Mouse (Mus musculus) T-cell, adult 2 months (primary cell): ENCODE measurements around the gene Pim3.

Experiments
- DNase-seq: peaks from one replicate; pipeline ENCODE4 v3.0.0; 2022; ENCODE audit warnings: low spot score

Pim3 gene

DNA sequence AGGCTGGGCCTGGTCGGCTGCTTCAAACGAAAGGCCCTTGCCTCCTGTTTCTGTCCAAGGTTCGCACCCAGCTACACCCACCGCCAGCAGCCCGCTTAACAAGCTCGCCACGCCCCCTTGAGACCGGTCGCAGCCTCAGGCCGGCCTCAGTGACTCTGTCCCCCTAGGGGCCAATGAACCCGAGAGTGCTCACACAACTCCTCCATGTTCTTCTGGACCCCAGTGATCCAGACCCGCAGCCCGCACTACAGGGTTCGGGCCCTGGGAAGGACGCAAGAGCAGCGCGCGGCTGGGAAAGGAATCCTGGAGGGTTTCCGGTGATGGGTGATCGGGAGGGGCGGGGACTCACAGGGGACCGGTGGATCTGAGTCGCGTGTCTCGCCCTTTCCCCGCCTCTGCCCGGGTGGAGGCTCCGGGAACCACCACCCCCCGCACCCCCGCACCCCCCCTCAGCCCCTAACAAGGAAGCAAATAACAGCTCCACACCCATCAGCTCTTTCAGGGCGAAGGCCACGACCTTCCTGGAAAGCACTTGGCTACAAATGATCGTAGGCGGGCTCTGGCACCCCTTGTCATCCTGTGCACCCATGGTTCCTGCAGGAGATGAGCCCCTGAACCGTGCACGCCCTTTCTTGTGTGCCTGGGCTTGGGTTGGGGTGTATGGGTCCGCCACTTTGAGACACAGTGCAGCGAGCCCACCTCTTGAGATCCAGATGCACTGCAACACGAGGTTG is 24.6 kb upstream of the Pim3 start:
- DNase-seq = peak; percentile 43

DNA sequence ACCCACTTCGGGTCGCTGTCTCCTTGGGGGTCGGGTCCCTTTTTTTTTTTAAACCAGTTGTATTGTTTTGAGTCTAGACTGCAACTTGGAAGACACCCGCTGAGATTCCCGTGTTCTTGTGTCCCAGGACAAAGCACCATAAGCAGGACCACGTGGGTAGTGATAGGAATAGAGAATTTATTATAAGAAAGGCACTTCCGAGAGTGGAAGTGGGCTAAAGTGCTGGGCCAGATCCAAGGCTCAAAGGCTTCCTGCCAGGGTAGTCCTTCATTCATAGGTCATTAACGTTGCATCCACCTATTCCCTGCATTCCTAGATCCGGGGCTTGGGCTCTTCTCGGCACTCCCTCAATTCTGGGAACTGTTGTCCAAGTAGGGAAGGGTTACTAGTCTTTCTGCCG is 24.0 kb upstream of the Pim3 start:
- no peak for DNase-seq

DNA sequence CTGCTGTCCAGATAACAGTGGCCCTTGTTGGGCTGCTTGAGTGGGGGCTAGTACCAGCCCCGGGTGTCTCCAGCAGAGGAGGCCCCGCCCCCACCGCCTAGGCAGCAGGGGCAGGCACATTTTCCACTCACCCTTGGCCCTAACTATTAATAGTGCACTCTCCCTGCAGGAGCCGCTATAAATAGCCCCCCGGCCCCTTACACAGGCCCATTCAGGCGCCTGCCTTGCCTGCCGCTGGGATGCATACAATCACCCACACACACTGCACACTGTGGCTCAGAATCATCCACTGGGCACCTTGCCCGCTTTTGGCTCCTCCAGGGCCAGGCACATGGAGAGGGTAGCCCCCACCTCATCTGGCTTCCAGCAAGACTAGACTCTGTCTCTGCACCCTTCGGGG is 22.7 kb upstream of the Pim3 start:
- DNase-seq = no peak

DNA sequence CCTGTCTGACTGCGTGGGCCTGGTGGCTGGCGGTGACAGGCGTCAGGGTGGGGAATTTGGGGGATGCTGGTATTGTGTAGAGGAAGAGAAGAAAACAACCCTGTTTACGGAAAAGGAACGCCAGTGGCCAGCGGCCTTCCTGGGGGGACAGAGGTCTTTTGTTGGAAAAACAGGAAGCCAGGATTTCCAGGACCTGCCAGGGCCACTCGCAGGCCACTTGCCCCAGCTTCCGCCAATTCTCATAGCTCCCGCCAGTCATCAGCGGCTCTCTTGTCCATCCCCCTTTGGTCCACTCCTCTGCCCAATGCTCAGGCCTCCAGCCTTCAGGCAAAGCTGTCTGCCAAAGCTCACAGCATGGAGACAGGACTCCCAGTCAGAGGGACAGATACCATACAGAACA is 21.9 kb upstream of the Pim3 start:
- no peak for DNase-seq

DNA sequence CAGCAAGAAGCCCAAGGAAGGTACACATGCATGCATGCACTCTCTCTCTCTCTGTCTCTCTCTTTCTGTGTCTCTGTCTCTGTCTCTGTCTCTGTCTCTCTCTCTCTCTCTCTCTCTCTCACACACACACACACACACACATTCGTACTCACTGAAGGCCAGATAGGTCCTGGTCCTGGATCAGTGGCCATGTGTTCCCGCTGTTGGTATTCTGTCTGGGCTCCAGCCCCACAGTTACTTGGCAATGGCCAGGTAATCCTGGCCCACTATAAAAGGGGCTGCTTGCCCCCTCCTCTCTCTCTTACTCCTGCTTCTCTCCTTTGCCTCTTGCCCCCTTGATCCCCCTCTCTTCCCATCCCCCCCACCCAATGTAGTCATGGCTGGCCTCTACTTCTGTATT is 20.8 kb upstream of the Pim3 start:
- no peak for DNase-seq

DNA sequence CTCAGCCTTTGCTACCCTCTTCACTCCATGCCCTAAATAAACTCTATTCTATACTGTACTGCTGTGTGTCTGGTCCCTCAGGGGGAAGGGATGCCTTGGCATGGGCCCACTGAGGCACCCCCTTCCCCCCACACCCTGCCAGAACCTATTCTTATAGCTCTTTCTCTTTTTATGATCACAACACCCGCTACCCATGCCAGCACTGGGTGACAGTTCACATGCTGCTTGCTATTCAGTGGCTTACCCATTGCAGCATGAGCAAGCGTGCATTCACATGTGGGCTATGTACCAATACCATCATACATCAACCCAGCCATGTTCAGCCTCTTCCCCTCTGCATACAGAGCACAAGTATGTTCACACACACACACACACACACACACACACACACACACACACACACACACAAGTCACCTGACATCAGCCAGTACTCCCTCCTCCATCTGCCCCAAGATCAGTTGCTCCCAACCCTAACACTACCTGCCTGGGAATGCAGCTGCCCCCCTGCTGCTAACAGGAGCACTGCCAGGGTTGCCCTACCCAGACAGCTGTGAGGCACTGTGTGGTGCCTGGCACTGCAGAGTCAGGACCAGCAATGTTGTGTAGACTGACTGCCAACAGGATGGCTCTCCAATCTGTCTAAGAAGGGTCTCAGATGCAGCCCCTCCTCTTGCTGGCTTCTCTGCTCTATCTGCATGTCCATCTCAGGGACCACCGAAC is 20.2 kb upstream of the Pim3 start:
- no peak for DNase-seq

DNA sequence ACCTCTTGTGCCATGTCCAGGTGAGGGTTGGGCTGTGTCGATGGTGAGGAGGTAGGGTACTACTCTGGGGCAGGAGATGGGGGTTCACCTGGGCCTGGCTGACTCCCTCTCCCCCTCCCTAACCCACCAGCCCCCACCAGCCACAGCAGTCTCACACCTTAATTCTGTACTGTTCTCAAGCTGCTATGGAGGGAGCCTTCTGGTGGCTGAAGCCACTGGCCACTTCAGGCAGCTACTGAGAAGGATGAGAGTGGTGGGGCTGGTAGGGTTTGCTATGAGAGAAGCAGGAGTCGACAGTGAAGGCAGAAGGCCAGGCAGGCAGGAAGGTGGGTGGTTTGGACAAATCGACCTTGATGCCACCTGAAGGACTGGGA is 19.7 kb upstream of the Pim3 start:
- no peak for DNase-seq

DNA sequence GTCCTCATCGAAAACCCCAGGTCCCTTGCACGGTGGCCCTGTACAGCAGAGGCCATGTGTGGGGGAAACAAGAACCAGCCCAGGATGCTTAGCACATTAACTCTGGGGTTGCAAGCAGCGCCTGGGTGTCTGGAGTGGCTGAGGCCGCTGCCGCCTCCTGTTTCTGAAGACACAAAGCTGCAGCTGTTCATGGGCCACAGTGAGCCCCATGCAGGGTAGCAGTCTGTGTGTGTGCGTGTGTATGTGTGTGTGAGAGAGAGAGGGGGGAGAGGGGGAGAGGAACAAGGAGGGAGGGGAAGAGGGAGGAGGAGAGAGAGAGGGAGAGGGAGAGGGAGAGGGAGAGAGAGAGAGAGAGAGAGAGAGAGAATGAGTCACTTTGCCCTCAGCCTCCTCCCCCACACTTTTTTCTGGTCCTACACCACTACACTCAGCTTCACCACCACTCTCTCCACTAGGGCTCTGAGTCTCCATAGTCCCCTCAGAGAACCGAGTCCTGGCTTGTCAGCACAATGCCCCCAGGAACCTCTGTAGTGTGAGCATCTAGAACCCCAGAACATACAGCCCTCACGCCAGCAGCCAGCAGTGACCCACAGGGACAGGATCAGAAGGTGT is 18.4 kb upstream of the Pim3 start:
- DNase-seq = no peak

DNA sequence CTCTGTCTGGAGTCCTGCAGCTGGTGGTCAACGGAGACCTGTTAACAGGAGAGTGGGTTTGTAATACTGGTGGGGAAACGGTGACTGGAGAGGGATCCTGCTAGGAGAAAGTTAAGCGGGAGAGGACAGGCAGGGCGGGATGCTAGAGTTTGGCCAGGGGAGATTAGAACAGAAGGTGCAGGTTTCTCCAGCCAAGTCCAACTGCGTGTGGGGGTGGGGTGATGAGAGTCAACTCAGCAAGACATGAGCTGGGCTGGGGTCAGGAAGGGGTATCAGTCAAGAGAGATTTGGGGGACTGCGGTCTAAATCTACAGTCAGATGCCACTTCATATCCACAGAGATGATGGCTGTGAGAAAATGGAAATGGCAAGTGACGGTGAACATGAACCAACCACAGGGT is 17.0 kb upstream of the Pim3 start:
- DNase-seq = no peak

DNA sequence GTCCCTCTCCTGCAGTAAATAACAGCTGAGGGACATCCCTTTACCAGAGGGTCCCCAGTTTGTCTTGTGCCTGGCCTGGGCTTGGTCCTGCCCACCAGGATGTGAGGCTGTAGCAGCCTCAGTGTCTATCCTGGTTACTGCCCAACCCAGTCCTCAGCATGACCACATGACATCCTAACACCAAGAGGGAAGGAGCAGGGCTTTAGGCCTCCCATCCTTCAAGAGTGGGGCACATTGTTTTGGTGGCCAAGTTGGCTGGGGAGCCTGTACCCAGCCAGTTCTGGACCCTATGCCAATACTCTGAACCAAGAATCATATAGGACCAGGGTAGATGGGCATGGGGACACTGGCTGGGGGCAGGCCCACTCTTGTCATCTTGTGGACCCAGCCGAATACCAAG is 13.3 kb upstream of the Pim3 start:
- no peak for DNase-seq

DNA sequence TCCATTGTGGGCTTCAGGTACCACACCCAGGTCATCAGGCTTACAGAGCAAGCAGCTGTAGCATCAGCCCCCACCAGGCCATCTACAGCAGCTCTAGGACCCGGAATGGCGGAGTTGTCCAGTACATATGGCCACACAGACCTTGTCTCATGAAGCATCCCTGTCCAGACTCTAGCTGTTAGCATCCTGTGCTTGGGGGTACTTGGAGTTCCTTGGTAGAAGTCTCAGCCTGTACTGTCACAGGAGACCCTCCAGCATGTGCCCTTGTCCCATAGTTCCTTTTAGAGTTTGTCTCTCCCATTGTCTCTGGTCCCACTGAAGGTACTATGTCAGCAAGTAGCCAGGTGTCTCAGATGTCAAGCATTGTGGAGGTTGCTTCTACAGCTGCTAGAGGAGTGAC is 12.4 kb upstream of the Pim3 start:
- DNase-seq = no peak

DNA sequence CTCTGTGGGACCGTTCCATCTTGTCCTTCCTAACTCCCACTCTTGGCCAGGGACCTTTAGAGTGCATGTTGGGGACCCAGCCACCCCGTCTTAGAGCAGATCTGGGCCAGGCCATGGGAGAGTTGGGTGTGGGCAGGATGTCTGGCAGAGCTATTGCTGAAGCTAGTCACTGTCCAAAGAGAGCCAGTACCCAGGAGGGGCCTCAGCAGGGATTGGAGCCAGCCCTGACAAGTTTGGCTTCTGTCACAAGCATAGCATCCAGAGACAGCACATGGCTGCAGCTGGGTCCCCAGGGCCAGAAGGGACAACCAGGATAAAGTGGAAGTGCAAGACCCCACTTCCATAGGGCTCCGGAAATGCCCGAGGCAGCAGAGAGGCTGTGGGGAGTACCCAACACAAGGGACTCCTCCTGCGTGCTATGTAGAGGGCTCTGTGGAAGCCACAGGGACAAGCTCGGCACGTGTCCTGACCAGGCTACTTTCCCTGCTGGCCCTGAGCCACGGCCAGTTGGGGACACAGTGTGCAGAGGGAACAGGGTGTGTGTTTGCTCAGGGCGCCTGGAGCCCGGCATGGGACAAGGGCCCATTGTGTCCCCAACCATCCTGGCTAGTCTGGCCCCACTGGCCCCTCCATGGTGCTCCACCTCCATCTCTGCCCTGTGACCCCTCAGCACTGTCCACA is 11.7 kb upstream of the Pim3 start:
- DNase-seq = no peak

DNA sequence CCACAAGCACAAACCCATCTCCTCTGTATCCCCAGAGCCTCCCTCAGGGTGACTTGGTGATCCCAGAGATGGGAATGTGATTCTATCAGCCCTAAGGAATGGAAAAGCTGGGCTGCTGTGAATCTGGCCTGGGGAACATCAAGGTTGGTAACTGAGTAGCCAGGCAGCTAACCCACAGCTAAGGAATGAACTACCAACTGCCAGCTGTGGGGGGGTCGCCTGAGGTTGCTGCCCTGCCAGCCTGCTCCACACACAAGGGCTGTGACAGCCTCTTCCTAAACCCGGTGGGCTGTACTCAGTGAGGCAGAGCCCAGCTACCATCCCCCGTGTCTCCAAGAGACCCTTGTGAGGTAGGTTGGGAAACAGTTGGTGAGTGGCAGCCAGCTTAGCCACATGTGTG is 10.9 kb upstream of the Pim3 start:
- DNase-seq = no peak

DNA sequence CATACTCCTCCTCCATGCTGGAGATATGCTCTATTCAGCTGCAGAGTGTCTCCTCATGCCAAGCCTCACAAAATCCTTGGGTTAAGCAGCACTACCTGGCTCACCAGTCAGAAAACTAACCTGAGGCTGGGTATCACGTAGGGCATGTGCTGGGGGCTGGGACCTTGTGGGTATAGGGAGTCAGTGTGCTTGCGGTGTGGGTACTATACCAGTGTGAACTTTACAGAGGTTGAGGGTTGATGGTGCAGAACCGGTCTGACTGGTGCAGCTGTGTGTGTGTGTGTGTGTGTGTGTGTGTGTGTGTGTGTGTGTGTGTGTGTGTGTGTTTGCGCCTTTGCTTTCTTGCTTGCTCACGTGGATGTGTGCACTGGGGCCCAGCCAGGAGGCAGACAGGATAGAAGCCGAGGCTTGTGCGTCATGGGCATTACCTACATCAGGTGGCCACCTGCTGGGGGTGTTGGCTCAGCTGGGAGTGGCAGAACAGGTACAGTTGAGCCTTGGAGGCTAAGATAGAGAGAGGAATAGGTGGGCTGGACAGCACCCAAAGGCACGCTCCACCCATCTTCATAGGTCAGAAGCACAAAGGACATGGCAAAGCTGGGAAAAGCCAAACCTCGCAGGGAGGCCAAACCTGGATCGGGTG is 10.4 kb upstream of the Pim3 start:
- no peak for DNase-seq

DNA sequence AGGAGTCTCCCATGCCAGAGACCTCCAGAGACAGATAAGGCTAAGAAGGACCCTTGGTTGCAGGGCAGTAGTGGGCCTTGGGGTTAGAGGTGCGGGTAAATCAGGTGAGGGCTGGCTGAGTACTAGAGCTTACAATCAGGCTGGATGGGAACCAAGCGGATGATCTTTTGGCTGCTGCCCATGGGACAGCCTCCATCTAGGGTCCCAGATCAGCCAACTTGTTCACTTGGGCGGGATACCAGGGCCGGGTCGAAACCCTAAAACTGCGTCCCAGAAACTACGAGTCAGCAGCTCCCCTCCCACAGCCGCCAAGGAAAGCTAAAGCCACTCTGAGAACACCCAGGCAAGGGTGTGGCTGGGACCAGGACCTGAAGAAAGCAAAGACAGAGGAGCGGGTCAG is 8.9 kb upstream of the Pim3 start:
- no peak for DNase-seq

DNA sequence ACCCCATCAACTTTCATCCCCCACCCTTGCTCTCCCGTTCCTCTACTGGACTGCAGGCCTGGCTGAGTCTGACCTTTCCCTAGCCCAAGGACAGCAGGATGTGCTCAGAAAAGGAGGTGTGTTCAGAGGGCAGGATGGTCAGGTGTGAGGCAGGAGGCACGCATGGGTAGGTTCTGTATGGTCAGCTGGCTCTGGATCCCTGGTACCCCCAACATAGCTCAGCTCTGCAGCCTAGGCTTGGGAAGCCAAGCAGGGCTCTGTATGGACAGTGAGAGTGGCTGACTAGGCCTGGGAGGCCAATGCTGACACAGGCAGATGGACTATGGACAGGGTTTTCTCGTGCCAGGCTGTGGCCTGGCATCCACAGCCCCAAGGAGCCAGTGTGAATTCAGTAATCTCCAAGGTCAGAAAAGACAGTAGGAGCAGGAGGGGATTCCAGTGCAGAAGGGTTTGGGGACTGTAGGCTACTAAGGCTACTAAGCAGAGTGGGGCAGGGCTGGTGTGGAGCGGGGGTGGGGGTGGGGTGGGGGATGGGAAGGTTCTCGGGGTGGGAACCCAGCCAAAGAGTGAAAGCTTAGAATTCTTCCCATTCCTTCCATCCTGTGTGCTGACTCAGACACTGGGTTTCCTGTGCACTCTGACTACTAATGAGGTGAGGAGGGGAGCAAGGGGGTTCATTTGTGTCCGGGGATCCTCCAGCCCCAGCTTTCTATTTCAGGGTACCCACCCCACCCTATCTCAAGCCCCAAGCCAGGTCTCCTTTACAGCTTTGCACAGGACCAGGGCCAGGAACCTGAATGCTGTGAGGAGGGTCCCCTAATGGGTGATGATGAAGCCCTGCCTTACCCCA is 7.6 kb upstream of the Pim3 start:
- no peak for DNase-seq

DNA sequence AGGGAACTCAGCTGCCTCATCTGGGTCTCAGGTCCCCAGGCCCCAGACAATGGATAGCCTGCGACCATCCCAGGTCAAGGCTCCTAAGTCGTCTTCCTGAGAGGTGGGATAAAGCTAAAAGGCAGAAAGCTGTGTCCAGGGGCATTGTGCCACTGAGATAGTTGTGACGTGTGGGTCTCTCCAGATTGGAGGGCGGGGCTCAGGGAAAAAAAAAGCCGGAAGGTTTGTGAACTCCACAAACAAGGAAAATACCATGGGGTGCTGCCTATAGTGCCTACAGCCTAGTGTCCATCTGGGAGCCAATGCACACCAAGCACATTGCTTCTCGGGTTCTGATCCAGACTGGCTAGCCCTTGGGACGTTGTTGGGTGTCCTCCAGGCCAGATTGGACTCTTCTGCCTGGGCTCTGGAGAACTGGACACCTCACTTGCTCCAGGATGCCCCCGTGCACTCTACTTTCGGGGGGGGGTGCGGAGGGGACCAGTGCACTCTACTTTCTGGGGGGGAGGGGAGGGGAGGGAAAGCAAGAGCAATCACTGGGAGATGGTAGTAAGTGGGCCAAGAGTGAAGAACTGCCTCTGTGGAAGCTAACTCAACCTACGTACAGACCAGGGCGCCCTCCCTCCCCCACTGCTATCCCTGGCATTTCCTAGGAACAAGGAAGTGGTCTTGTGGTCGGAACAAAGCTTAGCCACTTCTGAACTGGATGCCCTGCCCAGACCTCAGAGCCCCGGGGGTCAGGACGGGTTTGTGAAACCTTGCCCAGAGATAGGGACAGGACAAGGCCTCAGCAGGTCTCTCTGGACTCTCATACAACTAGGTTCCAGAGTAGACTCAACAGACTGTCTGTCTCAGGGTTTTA is 6.8 kb upstream of the Pim3 start:
- no peak for DNase-seq

DNA sequence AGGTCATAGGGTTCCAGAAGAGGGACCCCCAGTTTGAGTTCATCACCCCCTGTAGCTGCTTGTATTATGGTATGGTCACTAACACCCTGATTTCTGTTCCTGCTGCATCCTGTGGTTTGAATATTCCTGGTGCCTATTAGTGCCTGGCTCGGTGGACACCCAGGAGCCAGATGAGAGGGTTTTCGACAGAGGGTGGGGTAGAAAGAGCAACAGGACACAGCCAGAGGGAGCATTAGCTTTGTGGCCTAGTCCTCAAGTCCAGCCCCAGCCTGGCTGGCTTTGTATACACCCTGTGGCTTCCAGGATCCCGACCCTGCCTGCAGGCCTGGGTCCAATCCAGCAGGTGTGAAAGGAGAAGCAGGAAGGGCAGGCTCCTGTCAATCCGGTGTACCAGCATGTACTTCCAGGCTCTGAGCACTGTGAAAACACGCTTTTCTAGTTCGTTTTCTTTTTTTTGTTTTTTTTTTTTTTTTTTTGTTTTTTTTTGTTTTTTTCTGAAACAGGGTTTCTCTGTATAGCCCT is 6.0 kb upstream of the Pim3 start:
- no peak for DNase-seq

DNA sequence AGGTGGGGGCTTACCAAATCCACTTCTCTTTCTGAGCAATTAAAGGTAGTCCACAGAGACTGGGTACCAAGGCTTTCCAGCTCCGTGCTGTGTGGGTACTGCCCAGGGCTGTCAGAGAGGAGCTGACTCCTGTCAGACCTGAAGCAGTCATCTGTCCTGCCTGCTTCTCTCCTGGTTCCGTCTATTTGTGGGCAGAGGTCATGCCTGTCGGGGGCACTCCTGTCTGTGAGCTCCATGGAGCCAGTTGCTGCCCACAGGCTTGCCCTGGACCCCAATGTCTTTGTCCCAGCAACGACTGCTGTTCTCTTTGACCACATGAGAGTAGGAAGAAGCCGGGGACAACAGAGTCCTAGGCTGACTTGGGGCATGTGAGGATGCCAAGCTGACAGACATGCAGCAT is 5.4 kb upstream of the Pim3 start:
- no peak for DNase-seq

DNA sequence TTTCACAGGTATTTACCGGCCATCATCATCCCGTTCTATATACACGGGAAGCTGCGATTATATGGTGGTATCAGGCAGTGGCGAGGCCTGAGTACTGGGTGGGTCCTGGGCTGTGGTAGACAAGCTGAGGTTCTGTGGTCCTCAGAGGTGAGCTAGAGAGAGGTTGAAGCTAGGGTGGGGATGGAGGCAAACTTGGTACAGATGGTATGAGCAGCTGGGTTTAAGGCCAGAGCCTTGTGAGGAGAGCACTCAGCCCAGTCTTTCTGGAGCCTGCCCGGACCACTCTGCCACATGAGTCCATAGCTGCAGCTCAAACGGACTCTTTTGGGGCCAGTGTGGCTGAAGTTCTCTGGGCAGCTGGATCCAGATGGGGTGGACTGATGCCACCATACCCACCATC is 4.6 kb upstream of the Pim3 start:
- DNase-seq = no peak
